Mouse (Mus musculus) NIH3T3 (cell line): Measurements from ENCODE around the gene Mfsd4b2.

Experiments used
- DNase-seq: peaks from one replicate; pipeline ENCODE4 v3.0.0-alpha.2; 2012; ENCODE audit warnings: low read depth

Mfsd4b2 gene

GRCm38 (mm10) chr10:39893702-39894697 lies 32.7 kb downstream of the Mfsd4b2 start:
- no peak for DNase-seq

DNA sequence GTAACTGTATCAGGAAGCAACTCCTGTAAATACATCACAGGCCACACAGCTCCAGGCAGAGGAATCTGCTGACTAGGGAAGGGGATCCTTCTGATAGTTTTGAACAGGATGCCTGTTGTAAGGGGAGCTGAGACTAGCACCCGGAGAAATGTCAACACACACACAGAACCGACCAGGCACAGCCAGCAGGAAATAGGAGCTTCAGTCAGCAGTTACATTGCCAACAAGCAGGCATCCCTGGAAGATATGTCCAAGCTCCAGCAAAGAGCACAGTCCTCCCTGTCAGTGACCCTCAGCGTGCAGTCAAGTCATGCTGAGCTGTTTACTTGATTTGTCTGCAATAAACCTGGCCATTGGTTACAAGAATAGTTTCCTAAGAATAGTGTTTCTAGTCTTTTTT lies 38.1 kb downstream of the Mfsd4b2 start:
- no peak for DNase-seq
